Mouse (Mus musculus) testis, postnatal 14 days (tissue): ENCODE measurements around the gene Neurl2.

Experiments used
- DNase-seq: peaks from one replicate; pipeline ENCODE4 v3.0.0; 2021; ENCODE audit warnings: low spot score

The Neurl2 gene

GRCm38 (mm10) chr2:164785481-164786387, 47.5 kb downstream of the Neurl2 start, which contains the start of gene Snx21:
Gene Snx21, plus strand, starts transcription at chr2:164785823.
- peak; percentile 89 for DNase-seq

- DNase-seq = no peak
Observed at GRCm38 (mm10) chr2:164784869-164785420, 48.3 kb downstream of the Neurl2 start.

GRCm38 (mm10) chr2:164783926-164784581, 49.2 kb downstream of the Neurl2 start:
- no peak for DNase-seq

GRCm38 (mm10) chr2:164781876-164782275, 51.4 kb downstream of the Neurl2 start:
- DNase-seq = no peak
